Mouse (Mus musculus): ENCODE measurements around the gene Ddn. TPM values are rescaled to one million over a fixed set of nuclear protein-coding genes. Genes with fewer than 3 reads are reported as not detected.
A peak's percentile ranks its signal among the peaks of the same experiment; 100 is the strongest.

Gene Ddn
- polyA plus RNA-seq, 1 experiment from 2014 or later: not detected

DNA sequence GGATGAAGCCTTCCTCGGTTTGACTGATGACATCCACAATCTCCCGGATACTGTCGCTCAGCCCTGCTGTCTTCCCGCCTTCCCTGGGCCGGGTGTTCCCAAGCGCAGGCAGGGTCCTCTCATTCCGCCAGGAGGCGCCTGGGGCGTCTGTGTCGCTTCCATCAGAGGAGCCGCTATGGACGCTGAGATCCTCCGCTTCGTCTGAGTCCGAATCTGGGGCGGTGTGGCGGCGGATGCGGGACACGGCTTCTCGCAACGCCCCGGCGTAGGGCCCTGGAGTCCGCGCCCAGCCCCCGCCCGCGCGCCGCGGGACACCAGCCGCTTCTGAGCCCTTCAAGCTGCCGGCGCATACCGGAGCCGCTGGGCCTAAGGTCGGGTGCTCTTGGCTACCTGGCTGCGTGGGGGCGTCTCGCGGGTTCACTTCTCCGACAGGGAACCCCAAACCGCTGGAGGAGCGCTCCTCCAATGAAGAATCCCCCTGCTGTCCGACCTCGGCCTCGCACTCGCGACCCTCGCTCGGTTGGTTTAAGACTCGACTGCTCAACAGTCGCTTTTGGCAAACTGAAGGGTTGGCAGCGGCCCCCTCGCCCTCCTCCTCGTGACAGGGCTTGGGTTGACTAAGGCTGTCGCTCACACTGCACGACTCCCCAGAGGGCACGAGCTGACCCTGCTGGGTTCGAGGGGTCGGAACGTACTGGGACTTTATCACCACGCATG, 3.8 kb downstream of the Ddn start:
- no peak overlapping the region for H3K27ac ChIP-seq (ENCODE audit: low read length)

DNA sequence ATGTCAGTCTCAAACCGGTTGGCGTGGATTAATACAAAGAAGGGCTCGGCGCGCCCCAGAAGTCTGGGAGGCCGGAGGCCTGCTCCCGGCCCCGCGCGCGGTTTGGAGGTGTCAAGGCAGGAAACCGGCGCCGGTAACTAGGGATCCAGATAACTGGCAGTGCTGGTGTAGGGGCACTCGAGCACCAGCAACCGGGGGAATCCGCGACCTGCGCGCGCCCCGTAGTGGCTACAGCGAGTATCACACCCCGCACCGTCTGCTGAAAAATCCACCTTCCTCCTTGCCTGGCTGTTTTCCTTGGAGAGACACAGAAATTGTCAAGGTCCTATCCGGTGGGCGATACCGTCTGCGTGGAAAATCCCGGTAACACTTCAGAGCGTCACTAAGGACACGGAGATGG, 5.2 kb downstream of the Ddn start:
- ATAC-seq (ENCODE audit: insufficient read depth, low FRiP score): no peak
- peak overlapping the region; percentile 35; the same call in 1 of the 2 replicates for H3K9ac ChIP-seq (ENCODE audit: low read length)
- H3K36me3 ChIP-seq (ENCODE audit: control insufficient read depth, insufficient read depth, low read length): no peaks in the 10 kb centered on the region
- under 1% methylated on average over 32 of the region's 32 CpGs for WGBS
- peak overlapping the region; percentile 28 for H3K4me3 ChIP-seq (replicated peaks; ENCODE audit: low read length)
- H3K4me2 ChIP-seq (ENCODE audit: low read depth, low read length): peak overlapping the region; percentile 45
- peaks cover 98% of the 10 kb centered on the region for H3K27me3 ChIP-seq (ENCODE audit: control insufficient read depth, insufficient read depth, low read length)
- peaks cover 17% of the 10 kb centered on the region for H3K4me1 ChIP-seq (ENCODE audit: control insufficient read depth, insufficient read depth, low read length)
- H3K27ac ChIP-seq (ENCODE audit: low read length): no peak overlapping the region
- no peaks in the 10 kb centered on the region for H3K9me3 ChIP-seq (replicated peaks; ENCODE audit: control insufficient read depth, low read length)

More for the DNA sequence above, 3.8 kb downstream of the Ddn start:
- peak overlapping the region; percentile 68 for H3K4me2 ChIP-seq (ENCODE audit: low read depth, low read length)
- H3K9me3 ChIP-seq (replicated peaks; ENCODE audit: control insufficient read depth, low read length): no peaks in the 10 kb centered on the region
- H3K4me3 ChIP-seq (replicated peaks; ENCODE audit: low read length): peak overlapping the region; percentile 52
- no peaks in the 10 kb centered on the region for H3K36me3 ChIP-seq (ENCODE audit: control insufficient read depth, insufficient read depth, low read length)
- H3K9ac ChIP-seq (ENCODE audit: low read length): peak overlapping the region; percentile 71
- 2% methylated on average over 64 of the region's 64 CpGs for WGBS
- H3K4me1 ChIP-seq (ENCODE audit: control insufficient read depth, insufficient read depth, low read length): peaks cover 17% of the 10 kb centered on the region
- ATAC-seq (ENCODE audit: insufficient read depth, low FRiP score): no peak
- H3K27me3 ChIP-seq (ENCODE audit: control insufficient read depth, insufficient read depth, low read length): peaks cover 93% of the 10 kb centered on the region

DNA sequence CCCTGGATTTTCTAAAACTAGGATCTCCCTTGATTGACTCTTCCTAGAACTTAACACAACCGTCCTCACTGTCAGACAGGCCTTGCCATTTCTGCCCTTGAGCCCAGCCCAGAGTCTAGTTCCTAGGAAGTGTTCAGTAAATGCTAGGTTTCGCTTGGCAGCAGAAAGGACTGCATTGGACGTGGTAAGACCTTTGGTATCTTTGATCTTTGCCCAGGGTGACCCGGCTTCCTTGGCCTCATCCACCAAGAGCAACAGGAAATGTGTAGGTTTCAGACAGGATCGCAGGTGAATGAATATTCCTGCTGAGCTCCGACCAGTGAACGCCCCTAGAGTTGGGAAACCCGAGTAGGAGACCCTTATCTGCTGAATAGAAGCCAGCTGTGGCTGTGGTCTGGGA, 6.4 kb downstream of the Ddn start:
- peaks cover 98% of the 10 kb centered on the region for H3K27me3 ChIP-seq (ENCODE audit: control insufficient read depth, insufficient read depth, low read length)
- no peak for ATAC-seq (ENCODE audit: insufficient read depth, low FRiP score)
- H3K4me3 ChIP-seq (replicated peaks; ENCODE audit: low read length): no peak overlapping the region

DNA sequence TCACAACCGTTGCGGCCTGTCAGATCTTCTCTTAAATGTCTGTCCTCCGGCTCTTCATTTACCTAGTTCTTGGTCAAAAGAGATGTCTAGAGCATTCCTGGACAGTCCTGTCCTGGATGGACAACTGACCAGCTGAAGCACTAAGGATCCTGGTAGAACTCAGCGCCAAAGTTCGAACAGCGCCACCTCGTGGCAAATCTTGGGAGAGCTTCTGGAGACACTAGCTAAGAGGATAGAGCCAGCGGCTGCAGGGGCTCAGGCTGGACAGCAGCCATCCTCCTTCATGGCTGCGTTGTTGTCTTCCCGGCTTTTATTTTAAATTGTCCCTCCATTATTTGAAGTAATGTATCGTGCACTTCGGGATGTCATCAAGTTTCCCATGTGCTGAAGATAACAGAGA, 9.9 kb downstream of the Ddn start:
- H3K27me3 ChIP-seq (ENCODE audit: control insufficient read depth, insufficient read depth, low read length): peaks cover 98% of the 10 kb centered on the region
- no peaks in the 10 kb centered on the region for H3K36me3 ChIP-seq (ENCODE audit: control insufficient read depth, insufficient read depth, low read length)
- no peak overlapping the region for H3K9ac ChIP-seq (ENCODE audit: low read length)
- H3K9me3 ChIP-seq (replicated peaks; ENCODE audit: control insufficient read depth, low read length): no peaks in the 10 kb centered on the region
- WGBS: 10% methylated on average over 12 of the region's 12 CpGs
- H3K4me1 ChIP-seq (ENCODE audit: control insufficient read depth, insufficient read depth, low read length): no peaks in the 10 kb centered on the region
- H3K27ac ChIP-seq (ENCODE audit: low read length): no peak overlapping the region
- H3K4me2 ChIP-seq (ENCODE audit: low read depth, low read length): no peak overlapping the region
- peak; percentile 48; the same call in 1 of the 2 replicates for ATAC-seq (ENCODE audit: insufficient read depth, low FRiP score)
- H3K4me3 ChIP-seq (replicated peaks; ENCODE audit: low read length): no peak overlapping the region

More for the DNA sequence above, 6.4 kb downstream of the Ddn start:
- H3K4me1 ChIP-seq (ENCODE audit: control insufficient read depth, insufficient read depth, low read length): peaks cover 14% of the 10 kb centered on the region
- no peak overlapping the region for H3K9ac ChIP-seq (ENCODE audit: low read length)
- H3K4me2 ChIP-seq (ENCODE audit: low read depth, low read length): no peak overlapping the region
- no peaks in the 10 kb centered on the region for H3K36me3 ChIP-seq (ENCODE audit: control insufficient read depth, insufficient read depth, low read length)
- H3K27ac ChIP-seq (ENCODE audit: low read length): no peak overlapping the region
- no peaks in the 10 kb centered on the region for H3K9me3 ChIP-seq (replicated peaks; ENCODE audit: control insufficient read depth, low read length)
- 8% methylated on average over 8 of the region's 8 CpGs for WGBS

DNA sequence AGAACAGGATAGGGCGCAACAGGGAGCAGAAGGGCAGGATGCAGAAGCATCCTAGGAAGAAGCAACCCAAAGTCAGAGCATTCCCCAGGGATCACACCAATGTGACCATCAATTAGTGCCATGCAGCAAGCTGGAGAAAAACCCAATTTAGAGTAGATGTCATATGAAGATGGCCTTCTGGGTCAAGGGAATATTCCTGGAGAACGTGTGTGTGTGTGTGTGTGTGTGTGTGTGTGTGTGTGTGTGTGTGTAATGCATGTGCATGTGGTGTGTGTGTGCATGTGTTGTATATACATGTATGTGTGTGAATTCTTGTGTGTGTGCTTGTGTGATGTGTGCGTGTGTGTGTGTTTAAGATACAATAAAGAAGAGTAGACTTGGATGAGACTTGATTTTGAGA, 10.4 kb downstream of the Ddn start:
- H3K36me3 ChIP-seq (ENCODE audit: control insufficient read depth, insufficient read depth, low read length): no peaks in the 10 kb centered on the region
- 58% methylated on average over 3 of the region's 3 CpGs for WGBS
- no peak overlapping the region for H3K9ac ChIP-seq (ENCODE audit: low read length)
- no peak overlapping the region for H3K27ac ChIP-seq (ENCODE audit: low read length)
- no peak for ATAC-seq (ENCODE audit: insufficient read depth, low FRiP score)
- H3K27me3 ChIP-seq (ENCODE audit: control insufficient read depth, insufficient read depth, low read length): peaks cover 98% of the 10 kb centered on the region
- no peaks in the 10 kb centered on the region for H3K9me3 ChIP-seq (replicated peaks; ENCODE audit: control insufficient read depth, low read length)
- no peak overlapping the region for H3K4me2 ChIP-seq (ENCODE audit: low read depth, low read length)
- H3K4me1 ChIP-seq (ENCODE audit: control insufficient read depth, insufficient read depth, low read length): no peaks in the 10 kb centered on the region
- H3K4me3 ChIP-seq (replicated peaks; ENCODE audit: low read length): no peak overlapping the region

DNA sequence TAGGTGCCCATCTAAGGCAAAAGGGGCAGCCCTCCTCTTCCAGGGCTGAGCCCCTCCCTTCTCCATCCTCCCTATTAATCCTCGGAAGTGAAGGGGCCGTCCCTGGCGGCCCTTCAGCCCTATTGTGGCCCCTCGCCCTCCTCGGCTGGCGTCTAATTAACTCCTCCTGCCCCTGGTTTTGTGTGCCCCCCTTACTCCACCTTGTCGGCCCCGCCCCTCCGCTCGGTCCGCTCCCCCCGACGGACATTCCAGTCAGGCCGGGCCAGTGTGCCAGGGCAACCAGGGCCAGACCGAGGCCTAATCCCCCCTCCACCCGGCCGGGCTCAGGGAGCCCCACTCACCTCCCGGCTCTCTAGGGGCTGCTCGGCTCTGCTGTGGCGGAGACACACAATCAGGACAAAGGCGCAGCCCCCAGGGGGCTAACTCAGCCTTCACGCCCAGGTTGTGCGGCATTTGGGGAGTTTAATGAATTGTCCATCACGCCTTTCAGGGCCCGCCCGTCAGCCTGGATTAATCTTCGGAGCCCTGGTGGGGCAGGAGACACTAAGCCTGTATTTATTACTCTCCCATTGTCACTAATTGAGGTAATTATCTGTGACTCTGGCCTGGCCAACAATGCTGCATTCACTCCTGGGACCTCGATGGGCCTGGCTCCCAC, 11.3 kb downstream of the Ddn start:
- H3K36me3 ChIP-seq (ENCODE audit: control insufficient read depth, insufficient read depth, low read length): no peaks in the 10 kb centered on the region
- H3K9ac ChIP-seq (ENCODE audit: low read length): no peak overlapping the region
- no peak for ATAC-seq (ENCODE audit: insufficient read depth, low FRiP score)
- H3K9me3 ChIP-seq (replicated peaks; ENCODE audit: control insufficient read depth, low read length): no peaks in the 10 kb centered on the region
- peaks cover 97% of the 10 kb centered on the region for H3K27me3 ChIP-seq (ENCODE audit: control insufficient read depth, insufficient read depth, low read length)
- H3K4me1 ChIP-seq (ENCODE audit: control insufficient read depth, insufficient read depth, low read length): peaks cover 5% of the 10 kb centered on the region; the same call in 1 of the 2 replicates
- H3K4me3 ChIP-seq (replicated peaks; ENCODE audit: low read length): no peak overlapping the region
- H3K4me2 ChIP-seq (ENCODE audit: low read depth, low read length): no peak overlapping the region
- H3K27ac ChIP-seq (ENCODE audit: low read length): no peak overlapping the region
- 6% methylated on average over 28 of the region's 28 CpGs for WGBS

DNA sequence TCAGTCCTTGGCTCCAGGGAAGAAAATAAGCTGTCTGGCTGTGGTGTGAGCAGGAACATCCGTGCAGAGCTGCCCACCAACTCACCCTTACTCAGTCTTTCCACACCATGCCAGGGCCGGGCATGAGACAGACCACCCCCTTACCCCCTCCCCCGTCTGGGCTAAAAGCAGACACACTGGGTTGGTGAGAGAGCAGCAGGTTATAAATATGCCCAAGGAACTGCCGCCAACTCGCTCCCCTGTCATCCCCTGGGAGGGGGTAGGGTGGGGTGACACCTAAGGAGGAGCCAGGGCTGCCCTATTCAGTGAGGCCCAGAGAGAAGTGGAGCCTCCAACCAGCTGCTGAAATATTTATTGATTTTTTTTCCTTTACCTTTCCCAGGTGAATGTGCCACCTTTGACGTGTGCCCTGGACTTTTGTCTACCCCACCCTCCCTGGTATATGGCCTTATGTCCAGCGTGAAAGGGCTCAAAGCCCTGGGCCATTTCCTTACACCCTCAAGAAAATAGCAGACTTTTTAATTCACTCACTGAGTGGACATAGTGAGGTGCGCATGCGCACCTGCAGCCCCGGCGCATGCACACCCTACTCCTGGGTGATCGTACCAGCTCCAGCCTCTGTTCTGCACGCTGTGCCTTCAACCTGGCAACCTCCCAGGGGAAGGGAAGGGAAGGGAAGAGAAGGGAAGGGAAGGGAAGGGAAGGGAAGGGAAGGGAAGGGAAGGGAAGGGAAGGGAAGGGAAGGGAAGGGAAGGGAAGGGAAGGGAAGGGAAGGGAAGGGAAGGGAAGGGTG, 12.3 kb downstream of the Ddn start:
- Histone ChIP-seq H3K9me3 (replicated peaks; ENCODE audit: control insufficient read depth, low read length) (no peaks in the 10 kb centered on the region), H3K4me2 (ENCODE audit: low read depth, low read length) (no peak overlapping the region), H3K4me1 (ENCODE audit: control insufficient read depth, insufficient read depth, low read length) (peaks cover 12% of the 10 kb centered on the region; the same call in 1 of the 2 replicates), H3K4me3 (replicated peaks; ENCODE audit: low read length) (no peak overlapping the region), H3K27ac (ENCODE audit: low read length) (no peak overlapping the region), H3K27me3 (ENCODE audit: control insufficient read depth, insufficient read depth, low read length) (peaks cover 97% of the 10 kb centered on the region), H3K9ac (ENCODE audit: low read length) (no peak overlapping the region), H3K36me3 (ENCODE audit: control insufficient read depth, insufficient read depth, low read length) (no peaks in the 10 kb centered on the region)
- WGBS: 6% methylated on average over 13 of the region's 13 CpGs
- no peak for ATAC-seq (ENCODE audit: insufficient read depth, low FRiP score)

DNA sequence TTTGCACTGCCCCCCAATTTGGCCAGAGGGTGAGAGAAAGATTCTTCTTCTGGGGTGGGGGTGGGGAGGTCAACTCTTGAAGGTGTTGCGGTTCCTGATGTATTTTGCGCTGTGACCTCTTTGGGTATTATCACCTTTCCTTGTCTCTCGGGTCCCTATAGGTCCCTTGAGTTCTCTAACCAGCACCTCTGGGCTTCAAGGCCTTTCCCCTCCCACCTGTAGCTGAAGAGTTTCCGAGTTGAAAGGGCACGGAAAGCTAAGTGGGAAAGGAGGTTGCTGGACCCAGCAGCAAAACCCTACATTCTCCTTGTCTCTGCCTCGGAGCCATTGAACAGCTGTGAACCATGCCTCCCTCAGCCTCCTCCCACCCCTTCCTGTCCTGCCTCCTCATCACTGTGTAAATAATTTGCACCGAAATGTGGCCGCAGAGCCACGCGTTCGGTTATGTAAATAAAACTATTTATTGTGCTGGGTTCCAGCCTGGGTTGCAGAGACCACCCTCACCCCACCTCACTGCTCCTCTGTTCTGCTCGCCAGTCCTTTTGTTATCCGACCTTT, 16.1 kb downstream of the Ddn start:
- H3K36me3 ChIP-seq (ENCODE audit: control insufficient read depth, insufficient read depth, low read length): no peaks in the 10 kb centered on the region
- H3K4me3 ChIP-seq (replicated peaks; ENCODE audit: low read length): peak overlapping the region; percentile 31; the same call in 1 of the 2 replicates
- no peak for ATAC-seq (ENCODE audit: insufficient read depth, low FRiP score)
- no peaks in the 10 kb centered on the region for H3K9me3 ChIP-seq (replicated peaks; ENCODE audit: control insufficient read depth, low read length)
- no peak overlapping the region for H3K27ac ChIP-seq (ENCODE audit: low read length)
- H3K4me2 ChIP-seq (ENCODE audit: low read depth, low read length): peak overlapping the region; percentile 47; the same call in 1 of the 2 replicates
- peaks cover 97% of the 10 kb centered on the region for H3K27me3 ChIP-seq (ENCODE audit: control insufficient read depth, insufficient read depth, low read length)
- no peak overlapping the region for H3K9ac ChIP-seq (ENCODE audit: low read length)
- WGBS: 1% methylated on average over 13 of the region's 13 CpGs
- H3K4me1 ChIP-seq (ENCODE audit: control insufficient read depth, insufficient read depth, low read length): peaks cover 18% of the 10 kb centered on the region; the same call in 1 of the 2 replicates

All from stomach, embryonic 16.5 days (tissue).